Mouse (Mus musculus): ENCODE results near the gene Asns.
"Not testable (repeated sequence)": the region's sequence is repeated elsewhere in the genome, so short reads cannot be mapped to it uniquely, and the experiment has no call there.

Gene Asns

DNA sequence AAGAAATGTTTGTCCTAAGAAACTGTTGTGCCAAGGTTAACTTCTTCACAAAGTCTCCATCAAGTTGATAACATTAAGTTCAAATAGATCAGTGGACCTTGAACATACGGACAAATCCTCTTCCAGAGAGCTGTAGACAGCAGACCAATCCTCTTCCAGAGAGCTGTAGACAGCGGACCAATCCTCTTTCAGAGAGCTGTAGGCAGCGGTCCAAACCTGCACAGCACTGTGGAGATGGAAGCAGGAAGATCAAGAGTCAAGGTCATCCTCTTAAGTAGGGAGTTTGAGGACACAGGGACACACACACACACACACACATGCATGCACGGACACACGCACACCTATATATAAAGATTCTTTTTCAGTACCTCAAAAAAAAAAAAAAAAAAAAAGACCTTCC lies 612 bp upstream of the Asns start:
- POLR2A ChIA-PET, result interaction anchor here (0.6 to 23.7 kb wide), 36 partner anchors 7 to 517 kb away, joined by 3 to 618 read pairs (median 7); partner anchors contain the start of gene C1galt1 (in 3 of the 4)
- CTCF ChIA-PET, result interaction anchor here in 3 of 4 experiments (0.6 to 1.2 kb wide), 4 partner anchors 13 to 533 kb away, joined by 3 to 14 read pairs (median 6); partner anchors contain the start of gene C1galt1 (in 1 of the 3)

- CTCF ChIA-PET, result no interaction called here
- POLR2A ChIA-PET, result interaction anchor here (0.5 to 23.7 kb wide), 43 partner anchors 9 to 1583 kb away, joined by 3 to 618 read pairs (median 5); partner anchors contain the start of genes C1galt1 (in 3 of the 4), Col28a1 (in 1 of the 4) and Sdhaf3 (in 1 of the 4)
Measured at GRCm38 (mm10) chr6:7692451-7692850, 603 bp downstream of the Asns start.

DNA sequence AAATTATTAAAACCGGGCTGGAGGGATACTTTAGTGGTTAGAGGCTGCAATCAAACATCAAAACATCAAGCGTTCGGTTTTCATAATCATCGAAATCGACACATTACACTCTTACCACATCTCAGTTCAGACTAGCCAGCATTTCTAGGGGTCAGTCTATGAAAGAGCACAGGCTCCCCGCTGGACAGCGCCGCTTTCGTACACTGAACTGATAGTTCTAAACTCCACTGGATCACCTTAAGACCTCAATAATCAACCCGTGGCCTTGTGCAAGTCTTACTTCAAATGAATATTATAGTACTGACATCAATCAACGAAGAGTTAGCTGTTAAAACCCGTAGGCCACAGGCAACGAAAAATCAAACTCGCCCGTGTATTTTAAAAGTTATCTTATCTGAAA lies 1.0 kb downstream of the Asns start:
- ChIA-PET POLR2A (interaction anchor here (0.5 to 23.7 kb wide), 41 partner anchors 8 to 1583 kb away, joined by 3 to 618 read pairs (median 4); partner anchors contain the start of genes C1galt1 (in 3 of the 4), Col28a1 (in 1 of the 4) and Sdhaf3 (in 1 of the 4)), CTCF (no interaction called here)

GRCm38 (mm10) chr6:7690456-7690855 lies 2.6 kb downstream of the Asns start:
- POLR2A ChIA-PET, result interaction anchor here (0.7 to 23.7 kb wide), 16 partner anchors 9 to 154 kb away, joined by 3 to 618 read pairs (median 8); partner anchors contain the start of gene C1galt1 (in 2 of the 4)
- CTCF ChIA-PET, result interaction anchor here in 1 of 4 experiments (0.6 kb wide), 1 partner anchor 89 kb away, joined by 3 read pairs; no protein-coding TSS in a partner anchor

DNA sequence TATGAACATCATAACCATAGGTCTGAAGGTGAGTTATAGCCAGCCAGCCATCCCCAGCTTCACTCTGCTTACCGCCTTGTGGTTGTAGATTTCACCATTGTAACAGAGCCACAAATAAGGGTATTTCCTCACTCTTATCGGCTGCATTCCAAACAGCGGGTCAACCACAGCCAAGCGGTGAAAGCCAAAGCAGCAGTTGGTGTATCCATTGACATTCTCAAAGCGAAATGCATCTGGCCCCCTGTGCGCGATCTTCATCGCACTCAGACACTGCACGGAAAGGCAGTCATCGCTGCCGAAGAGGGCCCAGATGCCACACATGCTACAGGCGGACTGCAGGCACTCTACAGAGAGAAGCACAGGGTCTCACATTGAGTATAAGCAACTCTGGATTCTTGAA lies 3.9 kb downstream of the Asns start:
- ChIA-PET CTCF (no interaction called here), POLR2A (interaction anchor here (0.6 to 23.7 kb wide), 18 partner anchors 0 to 773 kb away, joined by 3 to 618 read pairs (median 4); partner anchors contain the start of genes Asns (in 1 of the 4) and C1galt1 (in 1 of the 4))

GRCm38 (mm10) chr6:7686047-7686446 lies 7.0 kb downstream of the Asns start:
- ChIA-PET POLR2A (interaction anchor here in 3 of 4 experiments (0.7 to 23.7 kb wide), 14 partner anchors 3 to 573 kb away, joined by 3 to 618 read pairs (median 4); partner anchors contain the start of genes Asns (in 1 of the 3), Gm45062 (in 1 of the 3), Rpa3 (in 1 of the 3) and Umad1 (in 1 of the 3)), CTCF (no interaction called here)

DNA sequence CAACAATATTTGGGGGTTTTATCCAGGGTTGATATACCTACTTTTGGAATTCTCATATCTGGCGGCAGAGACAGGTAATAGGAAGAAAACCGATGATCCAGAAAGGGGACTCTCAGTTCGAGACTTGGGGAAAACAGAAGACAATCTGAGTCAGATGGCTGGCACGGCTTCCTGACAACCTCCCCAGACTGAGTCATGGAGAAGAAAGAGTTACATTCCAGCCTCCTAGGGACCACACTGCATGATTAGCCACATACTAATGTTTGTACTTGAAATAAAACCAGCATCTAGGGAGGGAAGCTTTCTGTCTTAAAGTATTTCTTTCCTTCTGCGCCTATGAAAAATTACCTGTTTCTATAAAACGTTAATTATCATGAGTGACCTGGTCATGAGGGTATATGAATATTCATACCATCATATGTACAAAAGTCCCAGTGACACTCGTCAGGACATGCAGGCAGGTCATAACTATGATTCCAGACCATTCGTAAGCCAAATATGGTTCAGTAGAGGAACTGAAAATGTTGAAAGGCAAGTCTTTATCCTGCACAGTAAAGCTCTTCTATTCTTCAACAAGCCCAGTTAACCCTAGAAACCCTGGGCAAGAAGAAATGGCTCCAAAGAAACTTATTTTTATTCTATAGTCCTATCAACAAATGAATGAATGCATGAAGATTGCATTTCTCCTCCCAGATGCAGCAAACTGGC lies 16.7 kb downstream of the Asns start:
- POLR2A ChIA-PET, result interaction anchor here in 2 of 4 experiments (1.2 to 22.2 kb wide), 6 partner anchors 10 to 106 kb away, joined by 3 to 618 read pairs (median 4); partner anchors contain the start of gene Asns (in 1 of the 2)

GRCm38 (mm10) chr6:7672438-7673253 lies 20.4 kb downstream of the Asns start:
- CTCF ChIA-PET, result no interaction called here
- POLR2A ChIA-PET, result interaction anchor here in 3 of 4 experiments (0.6 to 22.2 kb wide), 14 partner anchors 12 to 788 kb away, joined by 3 to 618 read pairs (median 4); partner anchors contain the start of gene Asns (in 1 of the 3)

More for the DNA sequence above, 16.7 kb downstream of the Asns start:
- CTCF ChIA-PET, result no interaction called here

DNA sequence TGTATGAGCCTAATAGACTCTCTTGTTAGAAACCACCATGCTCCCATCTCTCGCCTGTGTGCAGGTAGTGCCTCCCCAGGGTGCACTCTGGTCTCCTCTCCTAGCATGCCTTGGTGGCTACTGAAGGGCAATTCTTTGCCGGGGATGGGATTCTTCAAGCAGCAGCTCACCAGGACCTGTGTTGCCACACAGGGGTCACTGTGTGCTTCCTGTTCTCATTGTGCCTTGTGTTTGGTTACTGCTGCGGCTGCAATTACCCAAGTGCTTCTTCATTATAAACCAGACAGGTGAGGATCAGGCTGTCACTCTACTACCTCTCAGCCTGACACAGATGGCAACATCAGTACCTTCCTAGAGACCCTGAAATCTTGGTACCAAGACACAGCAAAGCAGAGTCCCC lies 21.6 kb downstream of the Asns start:
- ChIA-PET CTCF (no interaction called here), POLR2A (interaction anchor here in 2 of 4 experiments (0.7 to 22.2 kb wide), 6 partner anchors 11 to 536 kb away, joined by 3 to 618 read pairs (median 4); partner anchors contain the start of gene Asns (in 1 of the 2))

GRCm38 (mm10) chr6:7670588-7670987 lies 22.5 kb downstream of the Asns start:
- POLR2A ChIA-PET, result interaction anchor here in 1 of 4 experiments (1.5 to 22.2 kb wide), 3 partner anchors 15 to 61 kb away, joined by 5 to 618 read pairs (median 10); partner anchors contain the start of gene Asns
- CTCF ChIA-PET, result no interaction called here

GRCm38 (mm10) chr6:7669721-7670120 lies 23.3 kb downstream of the Asns start:
- POLR2A ChIA-PET, result interaction anchor here in 2 of 4 experiments (0.6 to 22.2 kb wide), 6 partner anchors 9 to 1459 kb away, joined by 3 to 618 read pairs (median 5); partner anchors contain the start of gene Asns (in 1 of the 2)
- CTCF ChIA-PET, result no interaction called here

DNA sequence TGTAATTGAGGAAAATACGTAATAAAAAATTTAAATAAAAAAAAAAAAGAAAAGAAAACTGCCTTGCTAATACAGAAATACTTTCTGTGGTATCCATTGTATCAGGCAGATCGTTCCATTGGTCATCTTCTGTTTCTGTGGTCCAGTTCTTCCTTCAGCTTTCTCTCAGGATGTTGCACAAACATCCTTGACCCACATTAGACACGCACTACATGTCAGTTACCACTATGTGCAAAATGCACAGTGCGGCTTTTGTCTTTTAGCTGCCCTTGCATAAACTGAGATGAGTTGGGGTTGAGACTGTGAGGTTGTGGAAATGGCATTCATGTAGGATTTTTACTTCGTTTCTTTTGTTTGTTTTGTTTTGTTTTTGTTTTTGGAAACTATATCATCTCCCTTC lies 24.7 kb downstream of the Asns start:
- CTCF ChIA-PET, result no interaction called here
- POLR2A ChIA-PET, result interaction anchor here in 1 of 4 experiments (22.2 kb wide), 1 partner anchor 20 kb away, joined by 618 read pairs; the partner anchor contains the start of gene Asns

DNA sequence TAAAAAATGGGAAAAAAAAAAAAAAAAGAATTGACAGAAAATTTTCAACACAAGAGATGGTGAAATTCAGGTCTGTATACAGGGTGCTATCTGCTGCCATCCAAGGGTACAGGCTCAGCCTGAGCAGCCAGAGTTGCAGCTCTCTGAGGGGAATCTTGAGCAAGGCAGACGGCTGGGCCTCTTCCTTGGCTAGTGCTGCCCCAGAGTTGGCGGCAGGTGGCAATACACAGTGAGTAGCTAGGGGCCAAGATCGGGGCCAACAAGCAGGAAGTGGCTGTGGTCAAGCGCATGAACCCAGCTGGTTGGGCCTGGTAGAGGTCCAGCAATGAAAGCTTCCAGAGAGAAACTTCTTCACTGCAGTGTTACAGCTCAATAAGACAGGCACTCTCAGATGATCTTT lies 27.2 kb downstream of the Asns start:
- CTCF ChIA-PET, result not testable (repeated sequence)
- POLR2A ChIA-PET, result interaction anchor here in 2 of 4 experiments (0.6 kb wide), 4 partner anchors 14 to 1183 kb away, joined by 3 to 5 read pairs (median 4); no protein-coding TSS in a partner anchor

GRCm38 (mm10) chr6:7661455-7661854 lies 31.6 kb downstream of the Asns start:
- POLR2A ChIA-PET, result interaction anchor here in 1 of 4 experiments (0.9 to 1.7 kb wide), 2 partner anchors 8 to 11 kb away, joined by 3 to 4 read pairs; no protein-coding TSS in a partner anchor
- CTCF ChIA-PET, result interaction anchor here in 1 of 4 experiments (0.6 kb wide), 1 partner anchor 445 kb away, joined by 3 read pairs; no protein-coding TSS in a partner anchor

DNA sequence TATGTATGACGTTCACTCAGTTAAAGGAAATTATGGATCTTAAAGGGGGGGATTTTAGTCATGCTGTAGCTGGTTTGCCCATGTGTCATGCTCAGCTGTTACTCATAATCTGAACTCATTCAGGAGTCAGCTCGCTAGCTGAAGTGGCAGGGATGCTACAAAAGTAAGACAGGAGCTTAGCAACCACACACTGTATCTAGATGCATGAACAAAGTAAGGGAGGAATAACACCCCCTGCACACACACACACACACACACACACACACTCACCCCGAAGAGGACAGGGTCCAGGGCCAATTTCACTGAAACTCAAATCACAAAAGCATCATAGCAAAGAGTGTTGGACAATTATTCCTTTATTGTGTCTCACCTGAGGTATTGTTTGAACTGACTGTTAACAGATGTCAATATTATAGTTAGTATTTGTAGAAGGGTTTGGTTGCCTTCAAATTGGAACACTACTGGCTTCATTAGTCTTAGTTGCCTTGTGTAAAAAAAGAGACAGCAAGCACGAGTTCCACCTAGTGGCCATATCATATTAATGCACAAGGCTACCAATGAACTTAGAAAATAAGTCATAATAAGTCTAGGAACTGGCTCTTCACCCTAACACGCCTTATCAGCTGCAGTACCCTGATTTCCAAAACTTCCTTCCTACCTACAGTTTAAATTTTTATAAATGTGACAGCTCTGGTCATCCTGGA lies 32.5 kb downstream of the Asns start:
- POLR2A ChIA-PET, result interaction anchor here in 2 of 4 experiments (0.6 to 1.7 kb wide), 4 partner anchors 9 to 186 kb away, joined by 3 to 4 read pairs (median 4); no protein-coding TSS in a partner anchor

DNA sequence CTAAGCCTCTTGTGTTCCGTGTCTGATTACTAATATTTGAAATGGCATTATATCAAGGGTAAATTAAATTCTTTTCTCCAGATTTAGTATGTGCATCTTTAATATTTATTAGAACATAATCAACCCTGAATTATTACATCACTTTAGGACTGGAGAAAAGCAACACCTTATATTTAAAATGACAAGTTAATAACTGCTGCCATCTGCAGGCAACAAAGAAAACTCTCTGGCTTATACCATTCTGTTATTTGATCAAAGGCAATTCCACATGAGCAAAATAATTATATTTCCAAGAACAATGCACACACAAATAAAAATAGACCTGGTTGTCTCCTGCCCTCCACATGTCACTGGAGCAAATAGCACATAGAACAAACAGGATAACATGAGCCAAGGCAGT lies 36.5 kb downstream of the Asns start:
- CTCF ChIA-PET, result interaction anchor here in 3 of 4 experiments (0.6 to 0.8 kb wide), 4 partner anchors 620 to 714 kb away, joined by 3 to 6 read pairs (median 4); no protein-coding TSS in a partner anchor
- POLR2A ChIA-PET, result interaction anchor here in 1 of 4 experiments (0.7 to 4.3 kb wide), 2 partner anchors 13 to 270 kb away, joined by 3 to 10 read pairs; no protein-coding TSS in a partner anchor

More for the DNA sequence above, 32.5 kb downstream of the Asns start:
- CTCF ChIA-PET, result interaction anchor here (0.6 to 1.4 kb wide), 8 partner anchors 238 to 718 kb away, joined by 3 to 4 read pairs (median 3); no protein-coding TSS in a partner anchor

- CTCF ChIA-PET, result no interaction called here
- POLR2A ChIA-PET, result no interaction called here
Measured at GRCm38 (mm10) chr6:7648458-7648857, 44.6 kb downstream of the Asns start.

All from embryonic stem cell, embryonic (primary cell).